Mouse (Mus musculus): ENCODE measurements at regions not wholly inside any gene's neighbourhood (a gene's known extent, or its start where the extent isn't known, plus 50 kb on each side); places are given as distances from the start of the nearest gene placed in this dataset.

GRCm38 (mm10) chr4:105906411-105906810 lies 116.7 kb downstream of the Gm12728 start:
- TF ChIP-seq ZNF384 (IDR thresholded peaks at IDR 0.05; ENCODE audit: low read depth, low read length): no peak
- no peak for TF ChIP-seq HCFC1 (IDR thresholded peaks at IDR 0.05; ENCODE audit: borderline replicate concordance, insufficient read depth, low read length)
- no peak for TF ChIP-seq CHD2 (IDR thresholded peaks at IDR 0.05; ENCODE audit: low read depth, low read length)
- TF ChIP-seq ZC3H11A (IDR thresholded peaks at IDR 0.05; ENCODE audit: borderline replicate concordance, low read depth, low read length): no peak
